Mouse (Mus musculus): ENCODE results near the gene Myh9. TPM values are rescaled to one million over a fixed set of nuclear protein-coding genes. Genes with fewer than 3 reads are reported as not detected.

Myh9 gene
- polyA plus RNA-seq, 1 experiment from 2014 or later, result 14.6 TPM

GRCm38 (mm10) chr15:77882797-77883696 lies 41.1 kb upstream of the Myh9 start:
- DNase-seq (ENCODE audit: low spot score), result no peak
- WGBS, result 19% methylated on average over 16 of the region's 17 CpGs
- Histone ChIP-seq H3K9ac (no peak overlapping the region), H3K9me3 (ENCODE audit: control insufficient read depth, low read length) (no peaks in the 10 kb centered on the region), H3K27me3 (ENCODE audit: control insufficient read depth, insufficient read depth, low read length) (no peaks in the 10 kb centered on the region), H3K4me3 (replicated peaks; ENCODE audit: low read length) (no peak overlapping the region), H3K4me1 (replicated peaks; ENCODE audit: control insufficient read depth, insufficient read depth, low read length) (no peaks in the 10 kb centered on the region), H3K36me3 (replicated peaks; ENCODE audit: control insufficient read depth, insufficient read depth) (no peaks in the 10 kb centered on the region), H3K27ac (no peak overlapping the region), H3K4me2 (replicated peaks) (no peak overlapping the region)
- no peak for ATAC-seq (ENCODE audit: low FRiP score)

DNA sequence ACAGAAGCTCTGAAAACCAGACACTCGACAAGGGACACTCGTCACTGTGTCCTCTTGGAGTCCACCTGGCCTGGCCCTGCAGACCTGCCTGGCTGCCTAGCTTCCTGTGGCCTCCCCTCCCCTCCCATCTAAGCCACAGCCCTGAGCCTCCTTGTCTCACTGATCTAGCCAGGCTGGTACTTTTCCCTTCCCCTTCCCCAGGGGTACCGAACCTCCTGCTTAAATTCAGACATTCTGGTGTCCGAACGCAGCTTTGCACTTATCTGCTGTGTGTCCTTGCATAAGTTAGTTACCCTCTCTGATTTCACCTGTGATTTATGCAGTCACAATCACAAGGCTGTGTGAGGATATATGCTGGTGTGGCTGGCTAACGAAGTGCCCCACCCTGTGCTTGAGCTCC lies 40.3 kb upstream of the Myh9 start:
- no peaks in the 10 kb centered on the region for H3K4me1 ChIP-seq (replicated peaks; ENCODE audit: control insufficient read depth, insufficient read depth, low read length)
- no peaks in the 10 kb centered on the region for H3K27me3 ChIP-seq (ENCODE audit: control insufficient read depth, insufficient read depth, low read length)
- no peak overlapping the region for H3K4me2 ChIP-seq (replicated peaks)
- H3K9ac ChIP-seq, result no peak overlapping the region
- WGBS, result 73% methylated on average over 6 of the region's 6 CpGs
- no peak overlapping the region for H3K27ac ChIP-seq
- ATAC-seq (ENCODE audit: low FRiP score) (no peak), DNase-seq (ENCODE audit: low spot score) (no peak)
- no peaks in the 10 kb centered on the region for H3K36me3 ChIP-seq (replicated peaks; ENCODE audit: control insufficient read depth, insufficient read depth)
- no peak overlapping the region for H3K4me3 ChIP-seq (replicated peaks; ENCODE audit: low read length)
- no peaks in the 10 kb centered on the region for H3K9me3 ChIP-seq (ENCODE audit: control insufficient read depth, low read length)

GRCm38 (mm10) chr15:77881698-77882097 lies 39.7 kb upstream of the Myh9 start:
- H3K4me2 ChIP-seq (replicated peaks), result no peak overlapping the region
- no peaks in the 10 kb centered on the region for H3K27me3 ChIP-seq (ENCODE audit: control insufficient read depth, insufficient read depth, low read length)
- H3K9ac ChIP-seq, result no peak overlapping the region
- H3K4me3 ChIP-seq (replicated peaks; ENCODE audit: low read length), result no peak overlapping the region
- no peak for DNase-seq (ENCODE audit: low spot score)
- no peak for ATAC-seq (ENCODE audit: low FRiP score)
- no peaks in the 10 kb centered on the region for H3K4me1 ChIP-seq (replicated peaks; ENCODE audit: control insufficient read depth, insufficient read depth, low read length)
- no peaks in the 10 kb centered on the region for H3K9me3 ChIP-seq (ENCODE audit: control insufficient read depth, low read length)
- no peak overlapping the region for H3K27ac ChIP-seq
- 79% methylated on average over 5 of the region's 5 CpGs for WGBS
- no peaks in the 10 kb centered on the region for H3K36me3 ChIP-seq (replicated peaks; ENCODE audit: control insufficient read depth, insufficient read depth)

GRCm38 (mm10) chr15:77880738-77881137 lies 38.8 kb upstream of the Myh9 start:
- Histone ChIP-seq H3K9ac (no peak overlapping the region), H3K36me3 (replicated peaks; ENCODE audit: control insufficient read depth, insufficient read depth) (no peaks in the 10 kb centered on the region), H3K4me2 (replicated peaks) (no peak overlapping the region), H3K4me3 (replicated peaks; ENCODE audit: low read length) (no peak overlapping the region), H3K9me3 (ENCODE audit: control insufficient read depth, low read length) (no peaks in the 10 kb centered on the region), H3K27ac (no peak overlapping the region), H3K27me3 (ENCODE audit: control insufficient read depth, insufficient read depth, low read length) (no peaks in the 10 kb centered on the region), H3K4me1 (replicated peaks; ENCODE audit: control insufficient read depth, insufficient read depth, low read length) (no peaks in the 10 kb centered on the region)
- 89% methylated on average over 5 of the region's 5 CpGs for WGBS
- no peak for DNase-seq (ENCODE audit: low spot score)
- no peak for ATAC-seq (ENCODE audit: low FRiP score)

DNA sequence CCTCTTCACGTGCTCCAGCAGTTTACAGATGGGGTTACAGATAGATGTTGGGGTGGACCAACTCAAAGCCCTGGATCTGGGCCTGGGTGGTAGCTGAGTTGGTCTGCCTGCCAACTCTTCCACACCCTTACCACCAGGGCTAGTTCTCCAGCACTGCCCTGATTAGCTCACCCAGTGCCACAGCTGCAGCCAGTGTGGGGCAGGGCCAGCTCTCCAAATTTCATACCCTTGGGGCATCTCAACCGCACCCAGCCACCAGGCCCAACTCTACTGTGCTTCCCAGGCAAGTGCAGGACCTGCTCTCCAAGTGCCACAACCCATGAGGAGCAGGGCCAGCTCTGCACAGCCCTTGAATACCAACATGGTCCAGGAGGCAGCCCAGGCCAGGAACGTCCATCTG lies 37.8 kb upstream of the Myh9 start:
- H3K9ac ChIP-seq, result no peak overlapping the region
- WGBS, result 90% methylated on average over 3 of the region's 3 CpGs
- DNase-seq (ENCODE audit: low spot score) (no peak), ATAC-seq (ENCODE audit: low FRiP score) (no peak)
- H3K27me3 ChIP-seq (ENCODE audit: control insufficient read depth, insufficient read depth, low read length), result no peaks in the 10 kb centered on the region
- no peaks in the 10 kb centered on the region for H3K36me3 ChIP-seq (replicated peaks; ENCODE audit: control insufficient read depth, insufficient read depth)
- no peak overlapping the region for H3K4me3 ChIP-seq (replicated peaks; ENCODE audit: low read length)
- H3K9me3 ChIP-seq (ENCODE audit: control insufficient read depth, low read length), result no peaks in the 10 kb centered on the region
- no peak overlapping the region for H3K27ac ChIP-seq
- H3K4me1 ChIP-seq (replicated peaks; ENCODE audit: control insufficient read depth, insufficient read depth, low read length), result no peaks in the 10 kb centered on the region
- no peak overlapping the region for H3K4me2 ChIP-seq (replicated peaks)

DNA sequence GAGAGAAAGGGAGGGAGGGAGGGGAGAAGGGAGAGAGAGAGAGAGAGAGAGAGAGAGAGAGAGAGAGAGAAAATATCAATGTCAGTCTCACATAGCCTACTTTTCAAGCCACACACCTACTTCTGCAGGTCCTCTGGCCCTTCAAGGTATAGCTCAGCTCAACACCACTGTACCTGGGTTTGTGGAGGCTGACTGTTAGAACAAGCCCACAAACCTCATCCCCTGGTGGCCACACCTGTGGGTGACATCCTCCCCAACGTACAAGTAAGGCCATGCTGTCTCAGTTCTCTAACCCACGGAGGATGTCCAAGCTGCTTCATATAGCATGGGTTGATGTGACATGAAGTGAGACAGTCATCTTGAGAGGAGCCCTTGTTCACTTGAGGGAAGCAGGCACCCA lies 35.2 kb upstream of the Myh9 start:
- no peak for ATAC-seq (ENCODE audit: low FRiP score)
- Histone ChIP-seq H3K4me1 (replicated peaks; ENCODE audit: control insufficient read depth, insufficient read depth, low read length) (no peaks in the 10 kb centered on the region), H3K4me2 (replicated peaks) (no peak overlapping the region), H3K9me3 (ENCODE audit: control insufficient read depth, low read length) (no peaks in the 10 kb centered on the region), H3K4me3 (replicated peaks; ENCODE audit: low read length) (no peak overlapping the region), H3K9ac (no peak overlapping the region), H3K27ac (no peak overlapping the region), H3K36me3 (replicated peaks; ENCODE audit: control insufficient read depth, insufficient read depth) (no peaks in the 10 kb centered on the region), H3K27me3 (ENCODE audit: control insufficient read depth, insufficient read depth, low read length) (no peaks in the 10 kb centered on the region)
- WGBS, result 71% methylated on average over 2 of the region's 2 CpGs
- no peak for DNase-seq (ENCODE audit: low spot score)

- Histone ChIP-seq H3K9ac (no peak overlapping the region), H3K9me3 (ENCODE audit: control insufficient read depth, low read length) (no peaks in the 10 kb centered on the region), H3K27ac (no peak overlapping the region), H3K4me1 (replicated peaks; ENCODE audit: control insufficient read depth, insufficient read depth, low read length) (no peaks in the 10 kb centered on the region), H3K4me2 (replicated peaks) (no peak overlapping the region), H3K27me3 (ENCODE audit: control insufficient read depth, insufficient read depth, low read length) (no peaks in the 10 kb centered on the region), H3K36me3 (replicated peaks; ENCODE audit: control insufficient read depth, insufficient read depth) (no peaks in the 10 kb centered on the region), H3K4me3 (replicated peaks; ENCODE audit: low read length) (no peak overlapping the region)
- WGBS, result 88% methylated on average over 3 of the region's 3 CpGs
- ATAC-seq (ENCODE audit: low FRiP score), result no peak
- no peak for DNase-seq (ENCODE audit: low spot score)
These were observed 34.7 kb upstream of the Myh9 start for GRCm38 (mm10) chr15:77876716-77877115.

DNA sequence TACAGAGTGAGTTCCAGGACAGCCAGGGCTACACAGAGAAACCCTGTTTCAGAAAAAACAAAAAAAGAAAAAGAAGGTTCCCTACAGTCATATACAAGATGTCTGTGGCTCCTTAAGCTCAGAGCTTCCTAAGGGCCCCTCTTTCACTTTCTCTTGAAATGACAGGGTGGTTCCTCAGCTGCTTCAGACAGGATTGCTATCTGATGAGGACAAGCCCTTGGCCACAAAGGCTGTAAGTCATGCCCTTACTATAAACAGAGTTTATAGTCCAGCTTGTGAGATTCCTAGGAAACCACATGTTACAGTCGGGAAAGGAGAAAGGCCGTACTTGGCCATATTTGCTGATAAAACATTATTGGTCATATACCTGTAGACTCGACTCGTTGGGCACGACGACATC lies 34.0 kb upstream of the Myh9 start:
- Histone ChIP-seq H3K27ac (no peak overlapping the region), H3K9ac (no peak overlapping the region), H3K9me3 (ENCODE audit: control insufficient read depth, low read length) (no peaks in the 10 kb centered on the region), H3K27me3 (ENCODE audit: control insufficient read depth, insufficient read depth, low read length) (no peaks in the 10 kb centered on the region), H3K36me3 (replicated peaks; ENCODE audit: control insufficient read depth, insufficient read depth) (no peaks in the 10 kb centered on the region), H3K4me2 (replicated peaks) (no peak overlapping the region), H3K4me3 (replicated peaks; ENCODE audit: low read length) (no peak overlapping the region), H3K4me1 (replicated peaks; ENCODE audit: control insufficient read depth, insufficient read depth, low read length) (no peaks in the 10 kb centered on the region)
- no peak for DNase-seq (ENCODE audit: low spot score)
- WGBS, result 94% methylated on average over 6 of the region's 6 CpGs
- ATAC-seq (ENCODE audit: low FRiP score), result no peak

- no peak for DNase-seq (ENCODE audit: low spot score)
- H3K4me2 ChIP-seq (replicated peaks), result no peak overlapping the region
- no peaks in the 10 kb centered on the region for H3K9me3 ChIP-seq (ENCODE audit: control insufficient read depth, low read length)
- no peaks in the 10 kb centered on the region for H3K4me1 ChIP-seq (replicated peaks; ENCODE audit: control insufficient read depth, insufficient read depth, low read length)
- WGBS, result 96% methylated on average over 9 of the region's 9 CpGs
- no peaks in the 10 kb centered on the region for H3K27me3 ChIP-seq (ENCODE audit: control insufficient read depth, insufficient read depth, low read length)
- no peak overlapping the region for H3K27ac ChIP-seq
- H3K9ac ChIP-seq, result no peak overlapping the region
- no peaks in the 10 kb centered on the region for H3K36me3 ChIP-seq (replicated peaks; ENCODE audit: control insufficient read depth, insufficient read depth)
- no peak overlapping the region for H3K4me3 ChIP-seq (replicated peaks; ENCODE audit: low read length)
- no peak for ATAC-seq (ENCODE audit: low FRiP score)
These were observed 32.8 kb upstream of the Myh9 start for GRCm38 (mm10) chr15:77874807-77875206.

DNA sequence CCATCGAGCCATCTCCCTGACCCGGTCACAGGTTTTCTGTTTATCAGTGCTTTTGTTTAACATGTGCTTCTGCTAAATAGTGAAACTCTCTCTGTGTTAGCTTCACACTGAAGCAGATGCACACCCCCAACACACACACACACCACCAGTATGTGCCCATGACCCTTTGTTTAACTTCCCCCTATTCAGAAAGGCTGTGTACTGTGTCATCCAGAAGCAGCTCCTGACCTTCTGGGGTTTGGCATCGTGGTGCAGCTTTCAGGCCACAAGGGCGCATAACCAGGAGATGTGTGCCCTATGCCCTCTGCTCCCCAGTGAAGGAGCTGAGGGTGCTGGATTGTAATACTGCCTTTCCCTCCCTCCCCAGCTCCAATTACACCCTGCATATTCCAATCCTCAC lies 32.3 kb upstream of the Myh9 start:
- no peaks in the 10 kb centered on the region for H3K9me3 ChIP-seq (ENCODE audit: control insufficient read depth, low read length)
- H3K27me3 ChIP-seq (ENCODE audit: control insufficient read depth, insufficient read depth, low read length), result no peaks in the 10 kb centered on the region
- DNase-seq (ENCODE audit: low spot score) (no peak), ATAC-seq (ENCODE audit: low FRiP score) (no peak)
- 77% methylated on average over 4 of the region's 4 CpGs for WGBS
- H3K36me3 ChIP-seq (replicated peaks; ENCODE audit: control insufficient read depth, insufficient read depth), result no peaks in the 10 kb centered on the region
- no peak overlapping the region for H3K9ac ChIP-seq
- no peak overlapping the region for H3K4me3 ChIP-seq (replicated peaks; ENCODE audit: low read length)
- no peak overlapping the region for H3K4me2 ChIP-seq (replicated peaks)
- no peaks in the 10 kb centered on the region for H3K4me1 ChIP-seq (replicated peaks; ENCODE audit: control insufficient read depth, insufficient read depth, low read length)
- no peak overlapping the region for H3K27ac ChIP-seq

Measured in hindbrain, embryonic 14.5 days (tissue).